8 mouse cellular contexts compared by ENCODE assay signal in genomic region chr2:27413936-27414657, GRCm38 (mm10). TPM values are rescaled to one million over a fixed set of nuclear protein-coding genes. Genes with fewer than 3 reads are reported as not detected.
A peak's percentile ranks its signal among the peaks of the same experiment; 100 is the strongest.
DNase-seq lines count a peak whose midpoint lies in the region; ATAC-seq and TF ChIP-seq lines count a peak whose summit lies in the region.

No protein-coding gene starts in this region.

- H3K9ac ChIP-seq in intestine, embryonic 14.5 days (ENCODE audit: low read length): no peak overlapping the region
- H3K9ac ChIP-seq in midbrain, postnatal 0 days (replicated peaks; ENCODE audit: low read length, poor library complexity, severe bottlenecking): peak overlapping the region; percentile 5; the same call in 1 of the 2 replicates

- no peaks in the 10 kb centered on the region for H3K27me3 ChIP-seq in forebrain, embryonic 10.5 days (ENCODE audit: poor library complexity, severe bottlenecking)
- H3K27me3 ChIP-seq in intestine, embryonic 14.5 days (replicated peaks; ENCODE audit: control insufficient read depth, insufficient read depth, low read length): no peaks in the 10 kb centered on the region
- H3K27me3 ChIP-seq in midbrain, postnatal 0 days (ENCODE audit: insufficient read depth, low read length): no peaks in the 10 kb centered on the region

- peak; percentile 58; the same call in 1 of the 2 replicates for ATAC-seq in intestine, embryonic 14.5 days (replicated peaks; ENCODE audit: low FRiP score, low TSS enrichment, low read depth)
- peak; percentile 85 for ATAC-seq in midbrain, postnatal 0 days (ENCODE audit: low FRiP score)

- H3K27ac ChIP-seq in forebrain, embryonic 10.5 days: peak overlapping the region; percentile 83
- peak overlapping the region; percentile 51; the same call in 1 of the 2 replicates for H3K27ac ChIP-seq in intestine, embryonic 14.5 days (ENCODE audit: low read depth)
- H3K27ac ChIP-seq in midbrain, postnatal 0 days (ENCODE audit: low read depth, low read length): no peak overlapping the region

- TF ChIP-seq CTCF in midbrain, postnatal 0 days (IDR thresholded peaks at IDR 0.05): no peak

- WGBS in forebrain, embryonic 10.5 days: 29% methylated on average over 16 of the region's 16 CpGs
- 30% methylated on average over 16 of the region's 16 CpGs for WGBS in intestine, embryonic 14.5 days
- WGBS in midbrain, postnatal 0 days: 19% methylated on average over 16 of the region's 16 CpGs

- peak overlapping the region; percentile 20 for H3K4me2 ChIP-seq in intestine, embryonic 14.5 days (ENCODE audit: low read length)
- 0 out of 2 replicates have a peak overlapping the region, but pooled peaks have one; percentile 2 for H3K4me2 ChIP-seq in midbrain, postnatal 0 days (ENCODE audit: low read depth, low read length, poor library complexity, severe bottlenecking)

- peaks cover 3% of the 10 kb centered on the region; the same call in 1 of the 2 replicates for H3K36me3 ChIP-seq in forebrain, embryonic 10.5 days (replicated peaks)
- H3K36me3 ChIP-seq in intestine, embryonic 14.5 days (ENCODE audit: control insufficient read depth, insufficient read depth, low read length): no peaks in the 10 kb centered on the region
- no peaks in the 10 kb centered on the region for H3K36me3 ChIP-seq in midbrain, postnatal 0 days (ENCODE audit: insufficient read depth, low read length)

- peak; percentile 21 for DNase-seq in right cerebral cortex, adult 18-20 months
- no peak for DNase-seq in right cerebral cortex, postnatal 25 days
- no peak for DNase-seq in forebrain, embryonic 10.5 days (ENCODE audit: extremely low spot score, low spot score)
- DNase-seq in intestine, embryonic 14.5 days (ENCODE audit: low spot score): peak; percentile 63
- peak; percentile 73 for DNase-seq in midbrain, postnatal 0 days (ENCODE audit: low spot score)
- DNase-seq in layer of hippocampus, postnatal 25 days (ENCODE audit: extremely low spot score in 1 of 2, low spot score in 1 of 2): no peak
- no peak for DNase-seq in gastrocnemius, postnatal 10 days
- no peak for DNase-seq in kidney, postnatal 14 days

- H3K4me1 ChIP-seq in forebrain, embryonic 10.5 days: peaks cover 95% of the 10 kb centered on the region
- H3K4me1 ChIP-seq in intestine, embryonic 14.5 days (replicated peaks; ENCODE audit: control insufficient read depth, insufficient read depth, low read length): peaks cover 75% of the 10 kb centered on the region
- peaks cover 22% of the 10 kb centered on the region for H3K4me1 ChIP-seq in midbrain, postnatal 0 days (ENCODE audit: insufficient read depth, low read length)

- peak overlapping the region; percentile 23 for H3K4me3 ChIP-seq in forebrain, embryonic 10.5 days
- no peak overlapping the region for H3K4me3 ChIP-seq in intestine, embryonic 14.5 days (ENCODE audit: low read depth, low read length)
- no peak overlapping the region for H3K4me3 ChIP-seq in midbrain, postnatal 0 days (ENCODE audit: low read depth, low read length)

- no peaks in the 10 kb centered on the region for H3K9me3 ChIP-seq in forebrain, embryonic 10.5 days
- H3K9me3 ChIP-seq in intestine, embryonic 14.5 days (ENCODE audit: control insufficient read depth, low read length): no peaks in the 10 kb centered on the region
- no peaks in the 10 kb centered on the region for H3K9me3 ChIP-seq in midbrain, postnatal 0 days (ENCODE audit: low read length)

RNA-seq across cellular contexts. Expression of gene Vav2, which starts 12.7 kb away (rescaled TPM):
- 11.5 and 11.8 TPM in 2 replicates for polyA plus RNA-seq in forebrain, embryonic 10.5 days (2016; fragmentation: Nextera tagmentation; extraction: Ambion mirVana)
- polyA plus RNA-seq in intestine, embryonic 14.5 days (2014; fragmentation: Nextera tagmentation; extraction: Ambion mirVana): 7.2 and 7.5 TPM in 2 replicates
- total RNA-seq in midbrain, postnatal 0 days (2014; rRNA removed): 33.6 and 34.8 TPM in 2 replicates
- 6.4 TPM in 2 replicates for polyA plus RNA-seq in midbrain, postnatal 0 days (2015; fragmentation: Nextera tagmentation; extraction: Ambion mirVana)
- 10 to 100 TPM; 12.5 to 12.8 TPM for total RNA-seq in layer of hippocampus, postnatal 25 days (2021)
- total RNA-seq in gastrocnemius, postnatal 10 days (2021): 1 to 10 TPM; 5.6 to 8.9 TPM

RNA-seq across cellular contexts. Expression of gene Brd3os, which starts 28.0 kb away (rescaled TPM):
- 10.2 and 11.0 TPM in 2 replicates for polyA plus RNA-seq in forebrain, embryonic 10.5 days (2016; fragmentation: Nextera tagmentation; extraction: Ambion mirVana)
- polyA plus RNA-seq in intestine, embryonic 14.5 days (2014; fragmentation: Nextera tagmentation; extraction: Ambion mirVana): 7.7 and 9.0 TPM in 2 replicates
- 32.9 and 44.2 TPM in 2 replicates for total RNA-seq in midbrain, postnatal 0 days (2014; rRNA removed)
- polyA plus RNA-seq in midbrain, postnatal 0 days (2015; fragmentation: Nextera tagmentation; extraction: Ambion mirVana): 42.5 and 47.4 TPM in 2 replicates
- 10 to 100 TPM; 24.5 to 25.4 TPM for total RNA-seq in layer of hippocampus, postnatal 25 days (2021)
- total RNA-seq in gastrocnemius, postnatal 10 days (2021): 1 to 10 TPM in 1 of 2 experiments, under 1 TPM in 1; 0.94 to 1.6 TPM

Comparison
In these comparisons a context has a peak if more than half of its experiments do, and no peak if none do; other contexts are left out.
1. DNase-seq: peak in right cerebral cortex, adult 18-20 months (single experiment), intestine, embryonic 14.5 days (single experiment) and midbrain, postnatal 0 days (single experiment); none in right cerebral cortex, postnatal 25 days (single experiment), forebrain, embryonic 10.5 days (single experiment), layer of hippocampus, postnatal 25 days (0 of 2), gastrocnemius, postnatal 10 days (single experiment) and kidney, postnatal 14 days (single experiment).
2. RNA of gene Brd3os, which starts 28.0 kb away (total RNA-seq): 32.9 to 44.2 TPM in midbrain, postnatal 0 days and 24.5 to 25.4 TPM in layer of hippocampus, postnatal 25 days; 0.94 to 1.6 TPM in gastrocnemius, postnatal 10 days; every median in the first group is over 4 times any median in the second.